Mouse (Mus musculus) liver, postnatal 0 days (tissue): Measurements from ENCODE around the gene Zfp704.

Experiments used
- CTCF ChIP-seq: sonication (generic); IDR thresholded peaks from 2 replicates; pipeline ENCODE4 v1.5.1; 2016; ENCODE audit warnings: antibody characterized with exemption, low read depth
- EP300 ChIP-seq: IDR thresholded peaks from 2 replicates; pipeline ENCODE4 v1.6.1; 2016; ENCODE audit warnings: antibody characterized with exemption, low read depth, mild to moderate bottlenecking

DNA sequence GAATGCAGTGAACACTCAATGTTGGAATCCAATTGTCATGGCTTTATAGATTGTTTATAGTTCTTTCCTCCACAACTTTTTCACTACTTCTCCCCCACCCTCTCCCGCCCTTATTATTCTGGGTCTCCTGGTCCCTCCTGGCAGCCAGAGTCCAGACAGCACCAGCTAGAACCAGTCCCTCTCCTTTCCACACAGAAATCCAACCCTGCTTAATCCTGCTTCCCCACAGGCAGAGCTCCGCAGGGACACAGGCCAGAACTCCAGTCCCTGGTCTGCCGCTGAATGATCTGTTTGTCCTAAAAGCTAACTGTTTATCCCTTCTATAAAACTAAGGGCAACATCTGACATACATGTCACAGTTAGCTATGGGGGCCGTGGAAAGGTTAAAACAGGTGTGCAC, 6.0 kb downstream of the Zfp704 start:
- TF ChIP-seq CTCF (no peak), EP300 (no peak)
